Mouse (Mus musculus): ENCODE measurements around the gene Plac8. TPM values are rescaled to one million over a fixed set of nuclear protein-coding genes. Genes with fewer than 3 reads are reported as not detected.

Gene Plac8
- total and polyA plus RNA-seq, 3 experiments, result 4.9 to 10.6 TPM; not detected in 1

- Histone ChIP-seq H3K4me3 (ENCODE audit: control insufficient read depth in 1 of 2, insufficient read depth in 1 of 2, low read depth in 2 of 2, low read length in 2 of 2) (no peak overlapping the region), H3K36me3 (ENCODE audit: control insufficient read depth in 1 of 2, insufficient read depth in 2 of 2, low read length in 2 of 2) (peaks cover 8 to 14% of the 10 kb centered on the region in 2 experiments), H3K4me1 (ENCODE audit: control insufficient read depth in 1 of 2, insufficient read depth in 2 of 2, low read length in 2 of 2) (peaks cover 3 to 13% of the 10 kb centered on the region in 2 experiments; a peak in 3 of 4 replicates), H3K79me2 (ENCODE audit: control insufficient read depth, insufficient read depth, low read length, poor library complexity) (no peaks in the 10 kb centered on the region), H3K27ac (ENCODE audit: control insufficient read depth, low read depth, low read length) (no peak overlapping the region), H3K27me3 (ENCODE audit: control insufficient read depth in 1 of 2, insufficient read depth in 2 of 2, low read length in 2 of 2) (no peaks in the 10 kb centered on the region), H3K9me3 (replicated peaks; ENCODE audit: insufficient read depth, low read length) (no peaks in the 10 kb centered on the region), H3K9ac (ENCODE audit: control insufficient read depth, low read depth, low read length, poor library complexity, severe bottlenecking) (no peak overlapping the region)
- TF ChIP-seq POLR2AphosphoS2 (IDR thresholded peaks at IDR 0.05; ENCODE audit: low read length), result no peak
- TF ChIP-seq NELFE (IDR thresholded peaks at IDR 0.05; ENCODE audit: low read depth, low read length), result no peak
- TF ChIP-seq MAFK (IDR thresholded peaks at IDR 0.05; ENCODE audit: borderline replicate concordance, low read depth, low read length), result no peak
- no peak for TF ChIP-seq CHD1 (IDR thresholded peaks at IDR 0.05; ENCODE audit: low read depth, low read length)
- TF ChIP-seq ZNF384 (IDR thresholded peaks at IDR 0.05; ENCODE audit: low read depth, low read length), result no peak
- TF ChIP-seq MYB (IDR thresholded peaks at IDR 0.05; ENCODE audit: low read depth, low read length), result no peak
- TF ChIP-seq MYC (IDR thresholded peaks at IDR 0.05; ENCODE audit: low read depth, low read length), result no peak
- TF ChIP-seq USF2 (IDR thresholded peaks at IDR 0.05; ENCODE audit: borderline replicate concordance in 1 of 2, insufficient read depth in 1 of 2, low read depth in 1 of 2, low read length in 2 of 2), result no peak
- no peak for TF ChIP-seq E2F4 (IDR thresholded peaks at IDR 0.05; ENCODE audit: borderline replicate concordance, low read depth, low read length)
- TF ChIP-seq ZKSCAN1 (IDR thresholded peaks at IDR 0.05; ENCODE audit: low read depth, low read length), result no peak
- TF ChIP-seq HCFC1 (IDR thresholded peaks at IDR 0.05; ENCODE audit: low read depth, low read length), result no peak
- no peak for TF ChIP-seq KAT2A (conservative IDR thresholded peaks at IDR 0.05; ENCODE audit: low read depth, low read length)
- no peak for TF ChIP-seq CTCF (IDR thresholded peaks at IDR 0.05 in 2 of 3, conservative IDR thresholded peaks at IDR 0.05 in 1 of 3; ENCODE audit: control insufficient read depth in 1 of 3, insufficient read depth in 1 of 3, low read depth in 2 of 3, low read length in 3 of 3, poor library complexity in 1 of 3, severe bottlenecking in 1 of 3)
- TF ChIP-seq GATA1 (IDR thresholded peaks at IDR 0.05; ENCODE audit: low read depth, low read length), result no peak
- TF ChIP-seq BHLHE40 (IDR thresholded peaks at IDR 0.05; ENCODE audit: borderline replicate concordance, low read depth, low read length), result no peak
- no peak for DNase-seq (ENCODE audit: low read depth, low spot score)
Measured at GRCm38 (mm10) chr5:100549311-100549710, 22.7 kb downstream of the Plac8 start.

GRCm38 (mm10) chr5:100548236-100548635 is 23.8 kb downstream of the Plac8 start:
- H3K9ac ChIP-seq (ENCODE audit: control insufficient read depth, low read depth, low read length, poor library complexity, severe bottlenecking), result no peak overlapping the region
- no peaks in the 10 kb centered on the region for H3K9me3 ChIP-seq (replicated peaks; ENCODE audit: insufficient read depth, low read length)
- H3K4me3 ChIP-seq (ENCODE audit: control insufficient read depth in 1 of 2, insufficient read depth in 1 of 2, low read depth in 2 of 2, low read length in 2 of 2), result no peak overlapping the region
- H3K4me1 ChIP-seq (ENCODE audit: control insufficient read depth in 1 of 2, insufficient read depth in 2 of 2, low read length in 2 of 2), result peaks cover 3 to 10% of the 10 kb centered on the region in 2 experiments; a peak in 3 of 4 replicates
- no peak overlapping the region for H3K27ac ChIP-seq (ENCODE audit: control insufficient read depth, low read depth, low read length)
- H3K79me2 ChIP-seq (ENCODE audit: control insufficient read depth, insufficient read depth, low read length, poor library complexity), result no peaks in the 10 kb centered on the region
- H3K27me3 ChIP-seq (ENCODE audit: control insufficient read depth in 1 of 2, insufficient read depth in 2 of 2, low read length in 2 of 2), result no peaks in the 10 kb centered on the region
- H3K36me3 ChIP-seq (ENCODE audit: control insufficient read depth in 1 of 2, insufficient read depth in 2 of 2, low read length in 2 of 2), result peaks cover 8 to 9% of the 10 kb centered on the region in 2 experiments
- DNase-seq (ENCODE audit: low read depth, low spot score), result no peak
- TF ChIP-seq MAZ (IDR thresholded peaks at IDR 0.05; ENCODE audit: low read depth, low read length) (no peak), NRF1 (IDR thresholded peaks at IDR 0.05; ENCODE audit: insufficient read depth, low read depth, low read length, poor library complexity, severe bottlenecking) (no peak), ZNF384 (IDR thresholded peaks at IDR 0.05; ENCODE audit: low read depth, low read length) (no peak), MYB (IDR thresholded peaks at IDR 0.05; ENCODE audit: low read depth, low read length) (no peak), MAFK (IDR thresholded peaks at IDR 0.05; ENCODE audit: borderline replicate concordance, low read depth, low read length) (no peak), BHLHE40 (IDR thresholded peaks at IDR 0.05; ENCODE audit: borderline replicate concordance, low read depth, low read length) (no peak), MAX (IDR thresholded peaks at IDR 0.05; ENCODE audit: low read length) (no peak), MYC (IDR thresholded peaks at IDR 0.05; ENCODE audit: low read depth, low read length) (no peak), POLR2AphosphoS5 (IDR thresholded peaks at IDR 0.05; ENCODE audit: borderline replicate concordance, low read depth, low read length) (no peak), ELF1 (IDR thresholded peaks at IDR 0.05; ENCODE audit: low read depth, low read length) (no peak), ZC3H11A (IDR thresholded peaks at IDR 0.05; ENCODE audit: low read depth, low read length) (no peak), E2F4 (IDR thresholded peaks at IDR 0.05; ENCODE audit: borderline replicate concordance, low read depth, low read length) (no peak), CTCF (IDR thresholded peaks at IDR 0.05 in 2 of 3, conservative IDR thresholded peaks at IDR 0.05 in 1 of 3; ENCODE audit: control insufficient read depth in 1 of 3, insufficient read depth in 1 of 3, low read depth in 2 of 3, low read length in 3 of 3, poor library complexity in 1 of 3, severe bottlenecking in 1 of 3) (no peak), USF1 (IDR thresholded peaks at IDR 0.05; ENCODE audit: low read depth, low read length) (no peak), USF2 (IDR thresholded peaks at IDR 0.05; ENCODE audit: borderline replicate concordance in 1 of 2, insufficient read depth in 1 of 2, low read depth in 1 of 2, low read length in 2 of 2) (no peak), TBP (IDR thresholded peaks at IDR 0.05; ENCODE audit: low read depth, low read length) (no peak)
